Mouse (Mus musculus) monocyte, adult 5-6 weeks (primary cell): ENCODE results near the gene Commd6. TPM values are rescaled to one million over a fixed set of nuclear protein-coding genes. Genes with fewer than 3 reads are reported as not detected.

Source experiments
- ATAC-seq: fragments of 153-309, 156-312 bp; replicated peaks from 2 replicates; pipeline ENCODE4 v1.8.0; 2017; ENCODE audit warnings: mild to moderate bottlenecking; ENCODE audit not compliant: low TSS enrichment, insufficient number of reproducible peaks, severe bottlenecking, poor library complexity, low FRiP score
- total RNA-seq: library from RNA; stranded (forward); fragments of 200-1000, 200-491, 200-594 nt; gene quantifications from 3 replicates; pipeline ENCODE4 v1.2.3, GENCODE M21; 2017

Commd6 gene
- total RNA-seq = 32.2 to 50.3 TPM (median 48.2 TPM) in 3 replicates

- ATAC-seq = peak; percentile 94
Measured at GRCm38 (mm10) chr14:101640153-101640843, at the start of gene Commd6. Gene Commd6, minus strand, starts transcription at chr14:101640686.

- ATAC-seq = no peak
Measured at GRCm38 (mm10) chr14:101688406-101688805, 47.9 kb upstream of the Commd6 start.

GRCm38 (mm10) chr14:101687696-101688095, 47.2 kb upstream of the Commd6 start:
- no peak for ATAC-seq

GRCm38 (mm10) chr14:101672226-101672625, 31.7 kb upstream of the Commd6 start:
- no peak for ATAC-seq

GRCm38 (mm10) chr14:101668626-101669025, 28.1 kb upstream of the Commd6 start:
- ATAC-seq = no peak

- ATAC-seq = no peak
Measured at GRCm38 (mm10) chr14:101666536-101666935, 26.1 kb upstream of the Commd6 start.

GRCm38 (mm10) chr14:101666056-101666455, 25.6 kb upstream of the Commd6 start:
- ATAC-seq = no peak

GRCm38 (mm10) chr14:101664274-101664673, 23.8 kb upstream of the Commd6 start:
- ATAC-seq = no peak

GRCm38 (mm10) chr14:101661654-101662412, 21.3 kb upstream of the Commd6 start:
- no peak for ATAC-seq

- no peak for ATAC-seq
Measured at GRCm38 (mm10) chr14:101656307-101656706, 15.8 kb upstream of the Commd6 start.

GRCm38 (mm10) chr14:101654526-101654909, 14.0 kb upstream of the Commd6 start:
- ATAC-seq = peak; percentile 7; the same call in 1 of the 2 replicates

- ATAC-seq = peak; percentile 97
Measured at GRCm38 (mm10) chr14:101653581-101654525, 13.4 kb upstream of the Commd6 start, which contains the start of gene Uchl3. Gene Uchl3, plus strand, starts transcription at chr14:101653967.

GRCm38 (mm10) chr14:101652571-101652970, 12.1 kb upstream of the Commd6 start:
- no peak for ATAC-seq

- ATAC-seq = no peak
Measured at GRCm38 (mm10) chr14:101650551-101650950, 10.1 kb upstream of the Commd6 start.

- ATAC-seq = no peak
Measured at GRCm38 (mm10) chr14:101644948-101645347, 4.5 kb upstream of the Commd6 start.

- no peak for ATAC-seq
Measured at GRCm38 (mm10) chr14:101637381-101637780, 3.1 kb downstream of the Commd6 start.

- ATAC-seq = no peak
Measured at GRCm38 (mm10) chr14:101635765-101636164, 4.7 kb downstream of the Commd6 start.

GRCm38 (mm10) chr14:101630548-101630947, 9.9 kb downstream of the Commd6 start:
- no peak for ATAC-seq

GRCm38 (mm10) chr14:101617680-101618079, 22.8 kb downstream of the Commd6 start:
- ATAC-seq = no peak
